Mouse (Mus musculus): ENCODE measurements around the gene Gfm1.

The Gfm1 gene

DNA sequence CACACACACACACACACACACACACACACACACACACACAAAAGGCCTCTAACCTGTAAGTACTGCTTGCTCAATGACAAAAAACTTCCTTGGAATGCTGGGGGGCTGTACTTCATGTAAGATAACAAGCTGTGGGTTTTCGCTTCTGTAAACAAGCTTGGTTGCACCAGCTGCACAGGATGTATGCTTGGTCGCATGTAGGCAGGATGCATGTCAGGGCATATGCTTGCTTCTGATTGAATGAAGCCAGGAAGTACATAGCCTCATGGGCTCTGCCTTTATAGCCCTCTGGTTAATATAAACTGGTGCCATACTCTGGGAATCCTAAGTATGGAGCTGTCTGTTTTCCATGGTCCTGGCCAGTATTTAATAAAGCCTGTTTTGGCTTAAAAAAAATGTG lies 68.1 kb downstream of the Gfm1 start:
- DNase-seq (ENCODE audit: low read depth) = no peak

DNA sequence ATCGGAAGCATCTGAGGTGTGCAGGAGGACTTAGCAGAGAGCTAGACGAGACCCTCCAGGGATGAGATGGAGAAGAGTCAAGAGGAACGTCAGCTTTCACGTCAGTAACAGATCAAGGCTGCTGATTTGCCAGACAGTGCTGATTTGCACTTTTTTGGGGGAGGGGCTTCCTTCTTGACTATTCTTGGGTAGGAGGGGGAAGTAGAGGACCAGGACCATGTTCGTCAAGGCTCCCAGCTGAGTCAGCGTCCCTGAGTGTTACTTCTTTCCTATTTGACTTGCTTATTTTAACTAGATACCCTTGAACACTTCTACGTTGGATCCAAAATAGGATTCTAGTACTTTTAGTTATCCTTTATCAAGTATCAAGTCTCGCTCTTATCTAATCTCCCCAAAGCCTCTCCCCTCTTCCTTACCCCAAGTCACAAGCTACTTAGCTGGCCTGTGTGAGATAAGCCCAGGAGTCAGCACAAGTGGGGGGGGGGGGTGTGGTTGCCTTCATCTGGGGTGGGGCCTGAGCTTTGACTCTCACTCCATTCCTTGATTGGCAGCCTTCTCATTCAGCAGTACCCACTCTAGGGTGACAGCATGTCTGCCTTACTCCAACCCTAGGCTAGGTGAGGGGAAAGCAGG lies 69.0 kb downstream of the Gfm1 start:
- DNase-seq (ENCODE audit: low read depth) = no peak

DNA sequence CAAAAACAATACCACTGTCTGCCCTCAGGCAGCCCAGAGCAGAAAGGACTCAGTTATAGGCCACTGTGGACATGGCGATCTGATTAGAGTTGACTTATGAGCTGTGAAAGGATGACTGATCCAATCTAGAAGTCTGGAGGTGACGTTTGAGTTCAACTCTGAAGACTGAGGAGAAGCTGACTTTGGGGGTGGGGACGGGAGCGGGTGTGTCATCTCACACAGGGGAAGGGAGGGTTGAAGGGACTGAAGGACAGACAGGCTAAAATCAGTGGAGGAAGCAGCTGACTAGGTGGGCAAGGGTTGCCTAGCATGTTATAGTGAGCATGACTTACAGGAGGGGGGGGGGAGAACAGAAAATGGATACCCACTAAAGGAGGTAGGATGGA lies 69.5 kb downstream of the Gfm1 start:
- no peak for DNase-seq (ENCODE audit: low read depth)

DNA sequence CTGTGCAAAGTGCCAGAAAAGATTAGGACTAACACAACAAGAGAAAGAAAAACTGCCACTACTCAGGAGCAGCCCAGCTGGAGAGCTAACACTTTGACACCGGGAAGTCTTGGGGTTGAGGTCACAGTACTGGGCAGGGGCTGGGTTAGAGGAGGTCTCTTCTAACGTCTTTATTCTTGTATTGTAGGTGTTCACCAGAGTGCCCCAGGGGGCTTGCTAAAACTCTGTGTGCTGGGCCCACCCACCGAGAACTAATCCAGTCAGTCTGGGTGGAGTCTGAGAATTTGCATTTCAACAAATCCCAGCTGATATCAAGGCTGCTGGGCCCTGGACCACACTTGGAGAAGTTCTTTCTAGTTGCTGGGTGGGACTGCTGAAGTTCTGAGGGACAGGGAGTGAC lies 74.0 kb downstream of the Gfm1 start:
- no peak for DNase-seq (ENCODE audit: low read depth)

DNA sequence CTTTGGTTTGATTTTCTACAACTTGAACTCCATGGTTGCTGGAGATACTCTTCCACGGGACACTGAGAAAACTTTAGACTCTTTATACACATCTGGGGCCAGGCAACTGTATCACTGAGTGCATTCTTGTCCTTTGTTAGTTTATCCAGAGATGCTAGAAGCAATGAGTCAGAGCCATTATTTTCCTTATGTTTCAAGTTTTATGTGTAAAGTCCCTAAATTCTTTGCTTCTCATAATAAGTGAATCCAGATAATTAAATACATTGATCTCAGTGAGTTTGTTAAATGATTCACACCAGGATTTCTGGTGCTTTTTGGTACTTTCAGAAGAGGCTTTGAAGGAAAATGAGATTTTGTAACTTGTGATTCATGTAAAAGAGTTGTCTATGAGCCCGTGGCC lies 75.4 kb downstream of the Gfm1 start:
- DNase-seq (ENCODE audit: low read depth) = no peak

DNA sequence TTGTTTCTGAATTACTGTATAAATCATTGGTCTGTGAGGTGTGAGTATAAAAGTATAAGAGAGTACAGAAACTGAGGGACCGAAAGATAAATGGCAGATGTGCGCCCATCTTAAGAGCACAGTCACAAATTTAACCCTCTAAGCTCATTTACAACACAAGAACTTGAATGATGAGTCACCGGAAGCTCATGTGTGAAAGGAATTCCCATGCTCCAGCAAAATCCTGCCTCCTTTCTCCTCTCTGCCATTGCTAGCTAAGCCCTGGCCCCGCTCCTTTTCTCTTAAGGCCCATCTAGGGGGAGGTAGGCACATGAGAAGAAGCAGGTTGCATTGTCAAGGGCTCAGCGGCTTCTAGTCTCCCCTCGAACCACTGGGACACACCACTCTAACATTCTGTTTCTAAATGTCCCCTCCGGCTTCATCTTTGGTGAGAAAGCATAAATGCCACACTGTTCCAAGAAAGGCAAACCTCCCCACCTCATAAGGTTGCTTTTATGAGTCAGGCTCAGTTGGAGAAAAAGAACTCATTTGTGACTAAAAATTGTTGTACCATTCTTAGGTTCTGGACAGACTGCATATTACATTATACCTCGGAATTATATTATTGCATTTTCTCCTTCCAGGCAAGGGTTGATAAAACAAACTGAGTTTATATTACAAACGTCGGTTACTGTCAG lies 78.5 kb downstream of the Gfm1 start:
- DNase-seq (ENCODE audit: low read depth) = no peak

DNA sequence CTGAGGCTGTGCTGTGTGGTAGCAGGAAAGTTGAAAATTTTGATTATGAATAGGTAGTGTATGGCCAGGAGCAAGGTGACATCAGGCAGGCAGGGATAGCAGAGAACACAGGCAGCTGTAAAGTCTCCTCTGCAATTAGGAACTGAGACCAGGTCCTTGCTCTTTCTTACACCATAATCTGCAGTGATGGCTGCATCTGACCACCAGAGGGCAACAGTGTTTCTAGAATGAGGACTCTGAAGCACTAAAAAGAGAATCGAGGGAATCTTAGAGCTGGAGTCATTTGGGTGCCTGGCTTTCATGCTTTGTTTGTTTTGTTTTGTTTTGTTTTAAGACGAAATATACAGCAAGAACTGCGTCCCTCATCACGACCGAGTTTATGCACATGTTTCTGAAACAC lies 82.9 kb downstream of the Gfm1 start:
- peak; percentile 48 for DNase-seq (ENCODE audit: low read depth)

DNA sequence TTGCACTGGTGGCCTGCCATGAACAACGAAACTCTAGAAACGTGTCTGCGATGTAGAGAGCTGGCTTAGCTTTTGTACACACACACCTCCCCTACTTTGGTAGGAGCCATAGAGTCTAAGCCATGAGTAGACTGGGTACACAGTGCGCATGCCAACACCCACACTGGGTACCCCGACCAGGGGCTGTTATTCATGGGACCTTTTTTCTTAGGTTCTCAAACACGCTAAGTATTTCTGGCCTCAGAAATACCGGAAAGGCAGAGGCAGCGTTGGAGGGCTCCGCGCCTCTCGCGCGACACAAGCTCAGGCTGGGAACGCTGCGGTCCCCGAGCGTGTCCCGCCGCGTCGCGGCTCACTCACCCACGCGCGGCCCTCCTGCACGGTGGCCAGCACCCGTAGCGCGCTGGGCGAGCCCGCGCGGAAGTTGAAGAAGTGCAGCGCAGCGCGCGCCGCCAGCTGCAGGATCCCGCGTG lies 84.9 kb downstream of the Gfm1 start:
- DNase-seq (ENCODE audit: low read depth) = no peak

DNA sequence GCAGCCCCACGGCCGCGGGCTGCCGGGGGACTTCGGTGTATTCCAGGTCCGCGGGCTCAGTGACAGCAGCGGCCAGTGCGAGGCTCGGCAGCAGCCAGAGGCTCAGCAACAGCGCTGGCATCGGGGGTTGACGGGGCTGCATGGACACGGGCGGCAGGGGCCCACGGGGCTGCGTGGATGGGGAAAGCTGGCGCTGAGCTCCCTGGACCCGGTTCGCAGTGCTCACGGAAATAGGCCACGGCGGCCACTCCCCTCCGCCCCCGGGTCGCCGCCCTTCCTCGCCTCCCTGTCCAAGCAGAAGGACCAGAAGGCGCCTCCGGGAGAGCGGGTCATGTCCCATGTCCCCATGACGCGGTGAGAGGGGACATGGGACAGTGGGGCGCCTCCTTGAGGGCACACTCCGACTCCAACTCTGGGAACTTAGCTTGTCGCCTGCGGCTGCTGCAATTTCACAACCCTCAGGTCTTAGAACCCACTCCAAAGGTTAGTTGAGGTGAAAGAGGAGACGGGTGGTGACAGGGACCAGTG lies 85.4 kb downstream of the Gfm1 start, which contains the start of gene Rarres1:
TSS of gene Rarres1 (minus strand) at position 250 of the 528 bp plus-strand sequence.
- no peak for DNase-seq (ENCODE audit: low read depth)

DNA sequence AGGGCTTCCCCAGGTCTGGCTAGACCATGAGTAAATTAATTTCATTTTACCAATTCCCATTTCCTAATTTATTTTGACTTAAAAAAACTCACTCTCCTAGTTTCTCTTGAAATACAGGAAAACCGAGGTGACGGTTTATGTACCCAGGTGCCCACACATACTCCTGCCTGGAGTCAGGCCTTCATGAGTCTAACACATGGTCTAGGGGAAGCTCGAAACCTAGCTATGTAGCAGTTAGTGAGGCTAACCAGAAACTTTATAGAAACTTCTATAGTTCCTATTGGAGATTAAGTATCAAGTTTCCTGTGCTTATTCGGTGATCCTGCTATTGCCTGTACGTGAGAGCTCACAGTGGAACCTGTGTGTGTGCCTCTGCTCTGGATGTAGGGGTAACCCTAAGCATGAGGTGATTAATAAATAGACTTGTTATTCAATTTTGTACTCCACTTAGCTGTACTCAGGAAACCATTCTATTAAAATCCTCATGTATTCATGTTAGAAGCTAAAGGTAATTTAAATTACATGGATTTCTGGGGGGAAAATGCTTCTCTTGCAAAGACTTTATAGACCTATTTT lies 90.8 kb downstream of the Gfm1 start:
- no peak for DNase-seq (ENCODE audit: low read depth)

DNA sequence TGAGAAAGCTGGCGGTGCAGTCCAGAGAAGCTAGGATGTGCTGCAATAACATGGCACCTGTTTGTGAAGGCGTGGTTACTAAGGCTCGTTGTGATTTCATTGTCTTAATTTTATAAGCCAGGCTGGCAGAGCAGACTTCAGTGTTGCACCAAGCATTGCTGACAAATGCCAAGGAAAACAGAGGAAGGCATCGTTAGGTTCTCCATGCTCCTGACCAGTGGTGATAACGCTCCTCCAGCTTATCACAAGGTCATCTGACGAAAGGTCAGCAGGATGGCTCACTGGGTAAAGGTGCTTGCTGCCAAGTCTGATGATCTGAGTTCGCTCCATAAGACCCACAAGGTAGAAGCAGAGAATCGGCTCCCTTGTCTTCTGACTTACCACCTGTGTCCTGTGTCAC lies 92.8 kb downstream of the Gfm1 start:
- DNase-seq (ENCODE audit: low read depth) = no peak

DNA sequence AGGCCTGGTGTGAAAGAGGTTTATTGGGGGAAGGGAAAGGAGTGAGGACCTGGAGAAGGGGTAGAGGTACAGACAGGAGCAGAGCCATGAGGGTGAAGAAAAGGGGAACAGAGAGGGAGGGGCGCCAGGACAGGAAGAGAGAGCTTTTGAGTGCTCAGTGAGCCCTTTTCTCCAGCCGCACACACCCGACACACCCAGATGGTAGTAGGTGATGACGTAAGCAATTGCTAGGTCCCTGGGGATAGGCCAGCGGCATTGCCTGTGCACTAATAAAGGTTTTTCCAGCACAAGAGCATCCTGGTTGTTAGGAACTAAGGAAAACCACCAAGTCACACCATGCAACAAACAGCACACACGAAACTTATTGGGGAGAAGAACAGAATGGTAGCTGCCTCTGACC lies 94.9 kb downstream of the Gfm1 start:
- DNase-seq (ENCODE audit: low read depth) = no peak
